Mouse (Mus musculus) thymus, postnatal 36 days (tissue): ENCODE measurements around the gene Rsbn1l.

ENCODE experiments used
- DNase-seq, 2 experiments: peaks; one replicate each; pipeline ENCODE4 v3.0.0; 2022; ENCODE audit warnings: mixed read lengths in 2 of 2

Gene Rsbn1l

DNA sequence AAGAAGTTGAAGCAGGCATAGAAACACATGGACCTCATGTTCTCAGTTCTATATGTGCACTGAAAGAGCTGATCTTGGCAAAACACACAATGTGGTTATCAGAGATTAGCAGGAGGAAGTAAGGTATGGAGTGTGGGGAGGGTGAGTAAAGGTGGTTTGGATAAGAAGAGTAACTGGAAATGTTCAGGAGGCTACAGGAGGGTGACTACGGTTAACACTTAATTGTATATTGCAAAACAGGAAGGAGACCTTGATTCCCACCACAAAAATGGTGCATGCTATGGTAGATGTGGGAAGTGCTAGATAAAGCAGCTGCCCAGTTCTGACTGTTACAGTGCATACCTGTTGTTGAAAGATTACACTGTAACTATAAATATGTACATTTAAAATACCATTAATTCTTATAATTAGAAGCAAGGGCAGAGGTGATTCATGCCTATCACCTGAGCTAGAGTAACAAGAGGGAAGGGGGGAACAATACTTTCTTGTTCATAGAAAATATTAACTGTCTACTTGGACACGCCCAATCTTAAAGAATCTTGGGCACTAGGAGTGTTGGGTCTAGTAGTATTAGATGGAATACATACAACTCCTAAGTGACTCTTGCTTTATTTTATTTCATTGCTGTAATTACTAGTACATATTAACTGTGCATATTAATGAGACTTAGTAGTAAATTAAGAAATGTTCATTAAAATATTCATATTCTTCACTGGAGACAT is 58.6 kb downstream of the Rsbn1l start:
- no peak for DNase-seq

DNA sequence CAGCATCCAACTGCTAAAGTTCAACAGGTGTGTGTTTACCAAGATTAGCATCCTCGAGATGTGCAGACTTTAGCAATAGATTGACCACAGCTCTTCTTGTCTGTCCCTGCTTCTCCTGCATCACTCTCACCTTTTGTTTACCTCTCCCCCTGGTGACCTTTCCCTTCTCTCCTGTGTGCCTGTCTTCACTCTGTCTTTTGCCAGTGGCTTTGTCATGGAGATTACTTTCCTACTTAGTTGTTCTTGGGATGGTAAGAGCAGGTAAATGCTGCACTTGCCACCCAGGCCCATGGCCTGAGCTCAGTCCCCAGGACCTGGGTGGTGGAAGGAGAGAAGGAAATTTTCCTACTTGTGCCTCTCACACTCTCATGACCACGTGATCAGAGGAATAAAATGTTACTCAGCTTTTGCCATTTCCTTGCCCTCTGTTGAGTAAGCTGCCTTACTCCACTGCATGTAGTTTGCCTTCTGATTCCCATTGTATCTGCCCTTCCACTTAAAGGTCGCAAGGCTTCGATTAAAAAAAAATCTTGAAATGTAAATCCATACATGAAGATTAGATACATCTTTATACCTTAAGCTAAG is 72.1 kb downstream of the Rsbn1l start:
- DNase-seq = no peak

DNA sequence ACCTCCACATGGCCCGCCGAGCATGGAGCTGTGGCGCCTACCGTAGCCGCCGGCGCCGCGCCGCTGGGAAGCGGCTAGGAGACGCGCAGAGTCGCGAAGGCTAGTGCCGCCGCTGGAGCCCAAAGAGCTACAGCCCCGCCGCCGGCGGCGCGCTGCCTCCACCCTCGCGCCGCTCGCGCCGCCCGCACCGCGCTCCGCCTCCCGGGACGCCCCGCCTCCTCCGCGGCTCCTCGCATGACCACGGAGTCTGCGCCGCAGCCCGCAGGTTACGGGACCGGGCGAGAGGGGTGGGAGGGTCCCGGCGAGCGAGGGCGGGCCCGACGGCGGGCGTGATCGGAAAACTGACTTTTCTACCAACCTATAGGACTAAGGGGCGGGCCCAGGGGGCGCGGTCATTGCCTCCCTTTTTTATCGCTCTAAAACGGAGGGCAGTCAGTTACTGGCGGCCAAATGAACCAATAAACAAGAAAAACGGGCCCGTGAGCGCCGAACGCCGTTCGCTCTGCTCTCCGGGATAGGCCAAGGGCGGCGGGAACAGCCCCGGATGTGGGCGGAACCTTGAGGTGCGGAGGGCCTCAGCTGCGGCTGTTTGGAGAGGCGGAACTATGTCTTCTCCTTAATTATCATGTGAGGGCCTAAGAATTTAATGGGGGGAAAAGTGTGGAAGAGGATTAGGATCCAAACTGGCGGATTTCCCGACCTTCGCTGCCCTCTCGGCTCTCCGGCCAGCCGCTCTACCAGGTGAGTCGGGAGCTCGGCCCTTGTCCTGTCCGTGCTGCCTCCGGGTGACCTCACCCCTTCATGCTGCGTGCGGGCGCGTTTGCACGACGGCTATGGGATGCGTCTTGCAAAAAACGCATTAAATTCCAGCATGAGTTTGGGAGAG is 74.0 kb downstream of the Rsbn1l start, which contains the start of the genes Phtf2 and Tmem60:
TSS of gene Phtf2 (minus strand) at position 210 of the 886 bp plus-strand sequence.
TSS of gene Tmem60 (plus strand) at position 277 of the 886 bp plus-strand sequence.
- DNase-seq = peak; percentile 99 to 100

DNA sequence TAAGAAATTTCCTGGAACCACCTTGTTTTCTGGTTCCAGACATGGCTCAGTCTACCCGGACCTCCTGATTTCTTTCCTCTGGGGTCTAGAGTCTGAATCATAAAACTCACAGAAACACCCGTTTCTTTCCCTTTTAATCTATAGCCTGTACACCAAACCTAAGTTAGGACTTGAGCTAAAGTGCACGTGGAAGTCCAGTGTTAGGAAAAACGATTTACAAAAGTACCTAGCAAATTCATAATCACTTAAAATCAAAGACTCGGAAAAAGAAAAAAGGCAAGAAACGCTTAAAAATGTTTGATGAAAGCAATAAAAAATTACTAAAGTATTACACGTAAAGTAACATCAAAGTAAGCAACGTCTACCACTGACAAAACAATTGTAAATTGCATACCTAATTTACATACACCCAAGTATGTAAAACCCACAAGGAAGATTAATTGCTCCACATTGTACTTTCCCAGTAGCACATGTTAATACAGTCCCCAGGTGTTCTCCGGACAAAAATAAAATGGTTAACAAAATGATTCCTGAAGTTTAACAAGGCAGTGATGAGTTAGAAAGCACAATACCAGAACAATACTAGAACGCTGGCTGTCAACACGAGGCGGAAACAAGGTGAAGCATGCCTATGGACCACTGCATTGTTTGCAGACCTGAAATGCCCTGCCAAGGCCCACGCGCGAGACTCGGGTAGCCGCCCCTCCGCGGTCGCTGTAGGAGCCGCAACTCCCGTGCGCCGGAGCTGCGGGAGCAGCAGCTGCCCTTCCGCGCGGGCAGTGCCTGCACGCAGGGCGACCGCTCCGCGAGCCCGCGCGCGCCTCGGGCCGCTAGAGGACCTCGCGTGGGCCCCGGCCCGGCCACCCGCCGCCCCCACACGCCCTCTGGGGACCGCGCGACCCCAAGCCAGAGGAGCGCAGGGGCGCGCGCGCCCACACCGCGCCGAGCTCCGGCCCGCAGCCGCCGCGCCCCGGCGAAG is 75.1 kb downstream of the Rsbn1l start:
- DNase-seq = peak; percentile 58 to 72

DNA sequence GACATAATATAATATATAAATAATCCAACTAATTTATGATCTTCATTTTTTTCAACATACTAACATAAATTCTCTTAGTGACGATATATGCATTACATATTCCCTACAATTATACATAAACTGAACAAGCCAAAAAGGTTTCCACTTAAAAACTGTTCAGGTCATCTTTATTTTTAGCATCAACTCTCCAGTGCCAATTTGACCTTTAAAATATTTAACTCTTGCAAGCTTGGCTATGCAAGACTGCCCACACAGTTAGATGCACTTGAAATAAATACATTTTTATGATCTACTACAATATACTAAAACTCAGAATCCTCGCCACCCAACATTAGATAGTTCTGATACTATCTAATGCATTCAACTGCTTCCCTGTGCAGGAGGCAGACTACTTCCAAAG is 75.8 kb downstream of the Rsbn1l start:
- no peak for DNase-seq

DNA sequence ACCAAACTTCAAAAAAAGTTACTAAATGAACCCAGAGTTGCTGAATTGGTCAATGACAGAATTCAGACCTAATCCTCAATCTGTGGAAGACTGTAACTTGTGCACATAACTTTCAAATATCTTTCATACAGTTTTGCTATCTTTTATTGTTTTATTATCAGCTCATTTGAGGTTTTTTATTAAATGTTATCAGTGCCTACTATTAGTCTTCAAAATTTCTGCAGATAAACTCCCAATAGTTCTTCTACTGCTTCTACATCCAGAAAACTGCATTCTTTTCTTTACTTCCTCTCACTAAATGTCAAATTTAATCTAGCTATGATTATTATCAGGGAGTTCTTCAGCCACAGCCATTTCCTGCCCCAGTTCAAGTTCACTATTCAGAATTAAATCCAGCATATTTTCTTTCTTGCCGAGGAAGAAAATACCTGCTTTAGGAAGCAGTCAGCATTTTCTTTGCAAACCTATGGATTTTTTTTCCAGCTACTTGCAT is 79.2 kb downstream of the Rsbn1l start:
- DNase-seq = no peak

DNA sequence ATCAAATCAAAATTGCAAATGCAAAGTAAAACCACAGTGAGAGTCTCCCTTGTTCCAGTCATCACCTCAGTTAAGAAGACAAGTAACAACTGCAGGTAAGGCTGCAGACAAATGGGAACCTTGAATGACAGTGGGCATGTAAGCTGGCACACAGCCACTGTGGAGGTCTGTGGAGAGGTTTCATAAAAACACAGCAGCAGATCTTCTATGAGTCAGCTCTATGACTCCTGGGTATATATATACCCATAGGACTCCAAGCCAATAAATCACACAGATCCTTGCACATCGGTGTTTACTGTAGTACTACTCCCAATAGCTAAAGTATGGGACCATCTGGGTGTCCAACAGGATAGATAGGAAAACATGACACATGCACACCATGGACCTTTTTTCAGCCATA is 83.1 kb downstream of the Rsbn1l start:
- no peak for DNase-seq

DNA sequence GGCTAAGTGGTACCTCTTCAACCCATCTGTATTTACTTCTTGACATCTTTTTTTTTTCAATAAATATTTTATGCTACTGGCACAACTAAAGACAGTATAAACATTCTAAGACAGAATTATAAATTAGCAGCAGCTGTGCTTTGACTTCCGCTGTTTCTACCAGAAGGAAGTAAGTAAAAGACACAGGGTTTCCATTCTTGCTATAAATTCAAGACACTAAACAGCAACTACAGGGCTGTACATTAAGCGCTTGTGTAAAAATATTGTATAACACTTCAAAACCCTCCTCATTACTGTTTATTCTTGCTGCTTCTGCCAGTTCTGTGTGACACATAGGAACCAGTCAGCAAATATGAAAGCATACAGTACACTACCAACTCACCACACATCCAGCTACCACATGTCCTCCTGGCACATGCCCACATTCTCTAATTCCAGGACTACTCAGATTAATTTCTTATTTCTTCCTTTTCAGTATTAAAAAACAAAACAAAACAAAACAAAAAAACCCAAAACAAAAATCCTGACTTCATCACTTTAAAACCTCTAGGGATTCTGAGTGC is 90.9 kb downstream of the Rsbn1l start:
- DNase-seq = no peak

DNA sequence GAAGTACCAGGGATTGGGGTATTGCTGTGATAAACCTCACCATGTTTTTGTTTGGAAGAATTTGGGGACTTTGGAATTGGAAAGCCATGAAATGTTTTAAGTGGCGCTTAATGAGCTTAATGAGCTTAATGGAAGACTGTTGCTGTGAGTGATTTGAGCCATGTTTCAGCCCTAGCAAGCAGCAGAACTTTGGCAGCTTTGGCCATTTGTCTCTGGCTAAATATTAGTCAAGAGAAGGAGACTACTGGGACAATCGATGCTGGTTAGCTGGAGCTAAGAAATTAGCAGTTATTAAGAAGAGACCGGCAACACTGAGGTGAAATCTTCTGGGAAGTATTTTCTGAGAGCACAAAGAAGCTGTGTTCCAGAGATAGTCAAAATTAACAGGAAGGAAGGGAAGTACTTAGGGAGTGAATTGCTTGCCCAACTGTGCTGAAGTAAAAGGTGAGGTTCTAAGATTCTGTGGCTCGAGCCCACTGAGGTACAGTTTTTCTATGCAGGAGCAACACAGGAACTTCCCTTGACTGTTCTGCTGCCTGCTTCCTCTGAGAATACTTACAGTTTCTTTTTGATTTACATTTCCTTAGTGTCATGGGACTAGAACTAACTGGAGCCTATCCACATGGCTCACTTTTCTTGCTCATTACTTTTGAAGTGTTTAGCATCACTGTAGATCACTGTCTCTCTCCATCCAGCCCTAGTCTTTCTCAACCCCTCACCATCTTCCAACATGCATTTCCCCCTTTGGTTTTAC is 91.8 kb downstream of the Rsbn1l start:
- DNase-seq = no peak

DNA sequence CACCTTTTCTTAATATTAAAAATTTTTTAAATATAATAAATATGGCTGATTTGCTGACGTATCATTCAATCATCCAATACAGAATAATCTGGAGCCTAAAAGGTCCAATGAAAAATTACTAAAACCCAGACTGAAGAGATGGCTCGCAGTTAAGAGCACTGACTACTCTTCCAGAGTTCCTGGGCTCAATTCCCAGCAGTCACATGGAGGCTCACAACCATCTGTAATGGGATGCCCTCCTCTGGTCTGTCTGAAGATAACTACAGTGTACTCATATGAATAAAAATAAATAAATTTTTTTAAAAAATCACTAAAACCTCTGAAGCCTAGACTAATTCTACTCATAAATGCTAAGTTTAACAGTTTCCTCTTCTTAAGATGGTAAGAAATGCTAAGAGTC is 94.3 kb downstream of the Rsbn1l start:
- DNase-seq = no peak

DNA sequence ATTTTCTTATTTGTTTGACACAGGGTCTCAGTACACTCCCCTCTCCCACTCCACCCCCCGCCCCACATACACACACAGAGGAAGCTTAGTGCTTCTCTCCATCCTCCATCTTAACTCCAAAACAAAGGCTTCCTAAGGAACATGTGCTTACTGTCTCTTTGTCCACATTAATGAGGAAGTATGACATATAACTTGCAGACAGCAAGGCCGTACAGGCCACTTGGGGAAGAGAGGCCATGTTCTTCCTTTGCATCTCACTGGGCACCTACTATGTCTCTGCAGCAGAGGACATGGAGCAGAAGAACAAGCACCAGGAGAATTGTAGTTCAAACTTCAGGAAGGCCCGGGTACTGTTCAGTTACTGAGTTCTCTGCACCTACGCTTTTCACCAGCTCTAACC is 95.6 kb downstream of the Rsbn1l start:
- no peak for DNase-seq

DNA sequence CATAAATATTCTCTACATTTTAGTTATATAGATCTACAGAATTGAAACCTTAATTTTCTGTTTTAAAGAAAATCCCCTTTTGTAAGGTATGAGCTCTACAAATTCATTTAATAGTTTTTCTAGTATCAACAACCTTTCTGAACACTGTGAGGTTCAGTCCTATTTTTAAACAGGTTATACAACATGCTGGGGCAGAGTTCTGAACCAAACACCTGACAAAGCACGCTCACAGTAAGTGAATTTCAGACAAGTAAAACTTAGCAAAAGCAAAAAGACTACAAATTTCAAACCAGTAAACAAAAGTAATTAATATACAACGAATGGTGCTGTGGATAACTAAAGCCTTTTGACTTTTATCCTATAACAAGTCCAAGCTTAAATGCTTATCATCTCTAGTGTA is 97.8 kb downstream of the Rsbn1l start:
- DNase-seq = no peak

DNA sequence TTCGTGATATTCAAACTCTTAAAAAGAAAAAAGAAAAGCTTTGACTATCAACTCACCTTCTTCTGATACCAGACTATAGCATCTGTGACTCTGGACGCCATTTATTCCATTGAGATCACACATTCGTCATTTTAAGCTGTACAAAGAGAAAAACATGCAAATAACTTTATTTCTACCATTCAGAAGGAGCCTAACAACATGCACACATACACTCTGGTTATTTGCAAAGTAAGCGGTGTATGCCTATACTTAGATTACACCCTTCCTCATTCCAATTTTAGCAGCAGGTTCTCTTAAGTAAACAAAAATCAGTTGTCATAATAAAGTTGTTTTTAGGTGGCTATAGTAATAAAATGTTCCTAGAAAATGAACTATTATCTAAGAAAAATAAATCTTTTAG is 101.1 kb downstream of the Rsbn1l start:
- no peak for DNase-seq

DNA sequence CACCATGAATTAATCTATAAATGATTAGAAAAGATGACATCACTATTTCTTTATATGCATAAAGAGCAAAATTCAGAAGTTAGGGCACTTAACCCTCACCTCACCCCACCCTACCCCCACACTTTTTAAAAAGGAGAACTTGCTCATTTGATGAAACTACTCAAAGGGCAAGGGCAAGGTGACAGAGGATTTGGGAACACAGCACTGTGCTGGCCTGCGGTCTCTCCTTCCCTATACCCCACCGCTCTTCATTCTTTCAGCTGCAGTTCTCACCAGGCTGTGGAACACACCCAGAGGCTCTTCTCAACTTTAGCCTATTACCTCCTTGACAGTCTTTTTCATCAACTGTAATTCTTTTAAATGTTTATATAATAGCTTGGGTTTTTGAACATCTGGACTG is 109.2 kb downstream of the Rsbn1l start:
- DNase-seq = no peak

DNA sequence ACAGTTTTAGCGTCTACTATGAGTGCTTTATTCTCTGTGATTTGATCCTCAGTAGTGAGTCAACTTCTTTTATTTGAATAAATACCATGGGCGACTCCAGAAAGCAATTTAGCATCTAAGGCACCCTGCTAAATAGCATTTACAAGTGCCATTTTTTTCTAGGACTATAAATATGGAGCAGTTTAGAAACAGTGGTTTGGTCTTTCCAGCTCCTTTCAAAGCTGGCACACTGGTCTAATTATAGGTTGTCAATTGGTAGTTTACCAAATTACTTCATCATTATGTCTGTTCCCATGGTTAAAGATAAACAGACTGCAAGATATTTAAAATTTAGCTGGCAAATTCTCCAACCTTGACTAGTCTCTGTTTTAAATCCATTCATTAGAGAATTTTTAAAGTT is 112.4 kb downstream of the Rsbn1l start:
- DNase-seq = no peak

DNA sequence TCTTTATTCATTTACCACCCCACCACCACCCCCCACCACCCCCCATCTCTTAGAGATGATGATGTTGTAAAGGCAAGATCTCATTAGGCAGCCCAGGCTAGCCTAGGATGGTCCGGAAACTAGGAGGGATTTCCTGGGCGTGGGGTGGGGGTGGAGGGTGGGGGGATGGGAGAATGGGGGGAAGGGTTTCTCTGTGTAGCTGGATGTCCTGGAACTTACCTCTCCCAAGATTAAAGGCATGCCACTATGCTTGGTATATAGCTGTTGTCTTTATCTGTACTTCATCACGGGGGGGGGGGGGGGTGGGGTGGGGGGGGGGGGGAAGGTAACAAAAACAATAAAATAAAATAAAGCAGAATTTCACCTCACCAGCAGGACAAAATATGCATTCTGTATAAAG is 112.8 kb downstream of the Rsbn1l start:
- no peak for DNase-seq
